Mouse (Mus musculus): ENCODE results near the gene Eif4a3.

GRCm38 (mm10) chr11:119330592-119330991 is 30.7 kb upstream of the Eif4a3 start:
- TF ChIP-seq CTCF (IDR thresholded peaks at IDR 0.05; ENCODE audit: low read depth) (no peak), EP300 (IDR thresholded peaks at IDR 0.05; ENCODE audit: low read depth) (no peak)
